Mouse (Mus musculus): ENCODE measurements around the gene Gm44511. TPM values are rescaled to one million over a fixed set of nuclear protein-coding genes. Genes with fewer than 3 reads are reported as not detected.
A peak's percentile ranks its signal among the peaks of the same experiment; 100 is the strongest.
"Not testable (repeated sequence)": the region's sequence is repeated elsewhere in the genome, so short reads cannot be mapped to it uniquely, and the experiment has no call there.

Gene Gm44511
- total RNA-seq, 2 experiments from 2014 or later: not detected

DNA sequence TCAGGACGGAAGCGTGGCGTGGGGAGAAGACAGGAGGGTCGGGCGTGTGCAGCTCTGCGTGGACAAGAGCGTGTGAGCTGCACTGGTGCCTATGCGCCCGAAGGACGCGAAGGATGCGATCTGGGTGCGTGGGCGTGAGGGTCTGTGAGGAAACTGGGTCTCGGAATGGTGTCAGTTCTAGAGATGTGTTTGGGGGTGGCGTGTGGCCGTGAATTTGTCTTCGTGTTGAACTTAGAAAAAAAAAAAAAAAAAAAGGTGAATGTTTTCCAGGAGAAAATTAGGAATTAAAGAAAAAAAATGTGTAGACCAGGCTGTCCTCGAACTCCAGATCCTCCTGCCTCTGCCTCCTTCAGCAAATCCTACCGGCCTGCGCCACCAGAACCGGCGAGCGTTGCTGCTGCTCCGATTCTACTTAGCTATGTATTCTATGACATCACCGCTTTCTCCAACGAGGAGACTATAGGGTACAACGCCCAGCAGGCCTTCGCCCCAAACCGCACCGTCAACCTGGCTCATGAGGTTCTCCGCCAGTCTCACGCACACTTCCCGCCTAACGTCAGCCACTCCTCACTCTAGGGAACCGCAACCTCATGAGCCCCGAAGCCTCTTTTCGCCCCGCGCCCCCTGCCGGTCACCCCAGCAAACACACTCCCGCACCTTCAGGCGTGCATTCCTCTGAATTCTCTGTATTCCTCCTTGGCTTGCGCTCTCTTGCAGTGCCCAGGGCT lies 65.5 kb downstream of the Gm44511 start:
- peak; percentile 72 for DNase-seq

DNA sequence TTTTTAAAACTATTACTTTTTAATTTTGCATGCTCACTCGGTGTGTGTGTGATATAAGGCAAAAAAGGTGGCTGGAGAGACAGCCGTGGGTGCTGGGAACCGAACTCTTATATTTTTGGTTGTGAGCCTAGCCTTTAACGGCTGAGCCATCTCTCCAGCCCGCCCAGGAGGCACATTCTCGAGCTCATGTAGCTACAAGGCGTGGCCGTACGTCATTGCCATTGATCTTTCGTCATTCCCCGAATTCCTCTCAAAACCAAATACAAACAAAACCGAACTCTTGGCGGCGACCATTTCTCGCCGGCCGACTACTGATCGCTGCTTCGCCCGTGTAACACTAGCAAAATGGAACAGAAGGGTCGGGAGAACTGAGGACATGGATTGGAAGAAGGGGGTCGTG lies 66.1 kb downstream of the Gm44511 start:
- peak; percentile 89 for DNase-seq

GRCm38 (mm10) chr6:128759221-128759950 lies 66.7 kb downstream of the Gm44511 start:
- DNase-seq: no peak

- DNase-seq: not testable (repeated sequence)
Measured at GRCm38 (mm10) chr6:128755402-128755763, 70.7 kb downstream of the Gm44511 start.

DNA sequence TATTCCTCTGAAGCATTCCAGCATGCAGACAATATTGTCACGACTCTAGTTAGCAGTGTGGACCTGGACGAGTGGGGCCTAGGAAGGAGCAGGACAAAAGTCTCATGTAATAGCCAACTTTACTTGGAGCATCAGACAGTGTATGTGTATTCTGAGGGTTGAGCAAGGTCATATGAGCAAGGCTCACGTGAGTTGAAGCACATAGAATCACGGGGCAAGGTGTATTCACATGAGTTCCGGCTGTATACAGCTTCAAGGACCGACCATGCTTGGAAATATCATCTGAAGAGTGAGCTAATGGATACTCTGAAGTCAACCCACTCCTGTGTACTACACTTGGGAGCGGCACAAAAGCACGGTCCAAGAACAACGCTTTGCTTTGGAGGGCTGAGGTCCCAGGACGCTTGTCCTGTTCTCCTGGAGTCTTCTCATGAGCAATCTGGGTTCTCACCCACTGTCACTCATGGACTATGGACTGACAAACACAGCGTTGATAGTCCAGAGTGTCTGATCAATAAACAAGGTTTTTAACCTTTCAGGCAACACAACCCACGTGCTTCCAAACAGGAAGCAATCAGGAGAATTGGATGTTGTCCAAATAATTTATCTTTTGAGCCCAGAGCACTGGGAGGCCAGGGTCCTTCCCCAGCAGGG lies 71.2 kb downstream of the Gm44511 start:
- DNase-seq: not testable (repeated sequence)

DNA sequence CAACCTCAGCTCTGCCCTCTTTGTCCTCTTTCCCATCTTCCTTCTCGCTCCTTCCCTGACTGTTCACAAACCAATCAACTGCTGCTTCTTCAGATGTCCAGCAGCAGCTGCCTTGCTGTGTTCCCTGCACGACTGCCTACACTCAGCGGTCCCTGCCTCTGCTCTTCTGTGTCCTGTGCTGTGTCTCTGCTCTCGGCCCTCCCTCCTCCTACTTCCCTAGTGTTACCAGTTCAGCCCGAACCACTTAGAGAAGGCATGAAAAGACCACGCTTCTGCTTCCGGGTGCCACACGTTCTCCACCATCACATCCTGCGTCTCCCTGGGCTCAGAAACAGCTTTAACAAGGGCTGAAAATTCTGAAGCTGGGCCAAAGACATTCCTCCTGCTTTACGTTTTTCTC lies 71.8 kb downstream of the Gm44511 start:
- not testable (repeated sequence) for DNase-seq

GRCm38 (mm10) chr6:128753610-128754224 lies 72.4 kb downstream of the Gm44511 start:
- peak; percentile 72 for DNase-seq

DNA sequence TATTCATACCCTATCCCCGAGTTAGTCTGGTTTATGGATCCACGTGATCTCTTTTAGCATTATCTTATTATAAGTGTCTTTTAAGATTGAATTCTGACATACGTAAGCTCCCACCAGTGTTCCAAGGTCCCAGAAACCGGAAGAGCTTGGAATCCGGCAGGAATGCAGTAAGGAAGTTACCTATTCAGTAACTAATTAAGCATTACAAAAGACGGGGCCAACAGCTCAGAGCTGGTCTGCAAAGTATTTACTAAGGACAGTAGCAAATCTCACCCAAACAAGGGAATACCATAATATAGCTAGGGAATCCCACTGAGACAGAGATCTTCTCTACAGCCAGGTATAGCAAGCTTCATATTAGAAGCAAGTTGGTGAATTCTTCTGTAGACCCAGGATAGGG lies 79.1 kb downstream of the Gm44511 start:
- DNase-seq: not testable (repeated sequence)

GRCm38 (mm10) chr6:128737445-128737844 lies 88.7 kb downstream of the Gm44511 start:
- DNase-seq: no peak

DNA sequence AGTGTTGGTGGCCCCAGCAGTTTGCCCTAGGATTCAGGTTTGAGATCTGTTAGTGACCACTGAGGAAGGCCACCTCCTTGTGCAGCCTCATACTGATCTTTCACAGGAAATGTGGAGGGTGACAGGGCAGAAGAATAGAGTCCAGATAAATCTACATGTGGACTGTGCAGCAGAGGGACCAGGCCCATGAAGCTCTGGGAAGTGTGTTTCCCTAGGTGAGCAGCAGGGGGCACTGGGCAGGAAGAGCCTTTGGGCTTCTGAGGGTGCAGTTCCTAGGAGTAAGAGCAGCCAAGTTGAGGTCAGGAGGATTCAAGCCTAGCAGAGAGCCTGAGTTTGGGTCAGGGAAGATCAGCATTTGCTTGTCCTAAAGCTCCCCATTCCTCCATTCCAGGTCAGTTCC lies 90.0 kb downstream of the Gm44511 start:
- peak; percentile 18 for DNase-seq

GRCm38 (mm10) chr6:128734896-128735295 lies 91.2 kb downstream of the Gm44511 start:
- no peak for DNase-seq

GRCm38 (mm10) chr6:128733908-128734679 lies 92.0 kb downstream of the Gm44511 start:
- DNase-seq: no peak

DNA sequence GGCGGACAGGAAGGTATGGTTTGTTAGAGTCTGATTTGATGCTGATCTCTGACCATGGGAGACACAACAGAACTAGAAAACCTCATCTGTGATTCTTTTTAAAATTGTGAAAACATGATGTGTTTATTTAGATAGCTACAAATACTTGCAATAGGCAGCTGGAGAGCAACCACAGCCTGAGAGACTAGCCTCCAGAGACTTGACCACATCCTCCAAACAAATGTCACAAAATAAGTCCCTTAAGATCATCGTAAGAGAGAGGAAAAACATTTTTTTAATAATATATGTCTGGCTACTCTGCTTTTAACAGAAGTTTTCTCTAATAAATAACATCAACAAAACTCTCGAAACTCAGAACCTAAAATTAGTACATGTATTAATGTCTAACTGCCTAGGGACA lies 94.1 kb downstream of the Gm44511 start:
- DNase-seq: no peak

Other genes with a start within 250 kb of the Gm44511 start
- not detected for gene A2ml1, start 244.7 kb downstream of the Gm44511 start, total RNA-seq (2021)
- not detected for gene Klrb1a, start 202.8 kb downstream of the Gm44511 start, total RNA-seq (2021)
- gene Clec2h, start 163.9 kb downstream of the Gm44511 start, total RNA-seq (2021): not detected
- gene Klrb1, start 103.3 kb downstream of the Gm44511 start, total RNA-seq (2021): not detected
- gene Klrb1c, start 37.1 kb downstream of the Gm44511 start, total RNA-seq (2021): under 1 TPM in 1 of 2 experiments, not detected in 1; 0.14 TPM
- not detected for gene Klrb1b, start within 50 bp of the Gm44511 start, total RNA-seq (2021)
- gene Clec2i, start 61.3 kb upstream of the Gm44511 start, total RNA-seq (2021): under 1 TPM in 1 of 2 experiments, not detected in 1; 0.16 TPM
- gene BC035044, start 64.8 kb upstream of the Gm44511 start, total RNA-seq (2021): under 1 TPM; 0.14 to 0.54 TPM
- 1 to 10 TPM; 2.2 to 3.1 TPM for gene Clec2g, start 108.1 kb upstream of the Gm44511 start, total RNA-seq (2021)
- gene Klrb1f, start 219.6 kb upstream of the Gm44511 start, total RNA-seq (2021): not detected